Mouse (Mus musculus) left cerebral cortex, postnatal 14 days (tissue): ENCODE results near the gene Fmr1. TPM values are rescaled to one million over a fixed set of nuclear protein-coding genes. Genes with fewer than 3 reads are reported as not detected.
"Not testable (repeated sequence)": the region's sequence is repeated elsewhere in the genome, so short reads cannot be mapped to it uniquely, and the experiment has no call there.

Source experiments
- DNase-seq, 2 experiments: peaks; one replicate each; pipeline ENCODE4 v3.0.0; 2021 to 2022; ENCODE audit warnings: low spot score in 2 of 2, mixed read lengths in 1 of 2
- intact Hi-C: fragments of 180-260 bp; cut with DNase I; formaldehyde crosslinking; loops from one replicate; pipeline ENCODE4 v1.15.1; 2025
- long read RNA-seq, 2 experiments: library from polyadenylated mRNA; stranded (forward); transcript quantifications; one replicate each; pipeline ENCODE4 v2.0.0; 2021
- total RNA-seq, 2 experiments: library from RNA; stranded (reverse); gene quantifications; 2 replicates each; pipeline ENCODE4 v1.2.3; 2021

Fmr1 gene
- total RNA-seq = 10 to 100 TPM; 60.4 to 65.5 TPM
- long read RNA-seq, experiment 1, full-length matches to known transcripts = 54 of 89 reads
- long read RNA-seq, experiment 1, partial matches to known transcripts = 5 of 89 reads
- long read RNA-seq, experiment 1, other reads (novel, unspliced or antisense) = 30 of 89 reads
- long read RNA-seq, experiment 2, full-length matches to known transcripts = 47 of 85 reads
- long read RNA-seq, experiment 2, partial matches to known transcripts = 1 of 85 reads
- long read RNA-seq, experiment 2, other reads (novel, unspliced or antisense) = 37 of 85 reads

GRCm38 (mm10) chrX:68678333-68678740 is at the start of gene Fmr1:
Fmr1 (plus strand) TSS chrX:68678541.
- peak; percentile 95 to 96 for DNase-seq
- intact Hi-C loops = no loop called here

GRCm38 (mm10) chrX:68641603-68642002 is 36.7 kb upstream of the Fmr1 start:
- DNase-seq = no peak
- intact Hi-C loops = no loop called here

GRCm38 (mm10) chrX:68645154-68645919 is 33.0 kb upstream of the Fmr1 start:
- intact Hi-C loops = no loop called here
- DNase-seq = peak; percentile 47 to 53

GRCm38 (mm10) chrX:68677508-68677907 is 833 bp upstream of the Fmr1 start:
- no peak for DNase-seq
- intact Hi-C loops = no loop called here

- intact Hi-C loops = no loop called here
- DNase-seq = no peak
Measured at GRCm38 (mm10) chrX:68678815-68679486, 610 bp downstream of the Fmr1 start.

- intact Hi-C loops = no loop called here
- DNase-seq = no peak
Measured at GRCm38 (mm10) chrX:68684706-68685105, 6.4 kb downstream of the Fmr1 start.

GRCm38 (mm10) chrX:68691936-68692335 is 13.6 kb downstream of the Fmr1 start:
- DNase-seq, intact Hi-C loops: not testable (repeated sequence)

GRCm38 (mm10) chrX:68736902-68737301 is 58.6 kb downstream of the Fmr1 start:
- intact Hi-C loops = no loop called here
- DNase-seq = no peak

GRCm38 (mm10) chrX:68740088-68740487 is 61.7 kb downstream of the Fmr1 start:
- intact Hi-C loops = no loop called here
- no peak for DNase-seq

GRCm38 (mm10) chrX:68761606-68762005 is 83.3 kb downstream of the Fmr1 start, which contains the start of gene Fmr1nb:
Fmr1nb (plus strand) TSS chrX:68761839.
- intact Hi-C loops = no loop called here

More at GRCm38 (mm10) chrX:68761606-68762005, 83.3 kb downstream of the Fmr1 start, which contains the start of gene Fmr1nb:
- no peak for DNase-seq

Other genes with a start within 250 kb of the Fmr1 start
- not detected for gene Fmr1nb, start 83.3 kb downstream of the Fmr1 start, total RNA-seq
- gene Gm14698, start 142.6 kb downstream of the Fmr1 start, total RNA-seq = 1 to 10 TPM; 1.0 to 1.8 TPM
- gene Gm6812, start 214.5 kb downstream of the Fmr1 start, total RNA-seq = not detected